8 mouse cellular contexts compared by ENCODE assay signal in genomic region chr11:78059833-78060757, GRCm38 (mm10). TPM values are rescaled to one million over a fixed set of nuclear protein-coding genes. Genes with fewer than 3 reads are reported as not detected.
DNase-seq lines count a peak whose midpoint lies in the region; ATAC-seq and TF ChIP-seq lines count a peak whose summit lies in the region.

No protein-coding gene starts in this region.

- H3K4me1 ChIP-seq in intestine, postnatal 0 days (replicated peaks; ENCODE audit: control insufficient read depth, insufficient read depth, low read length): 0 out of 2 replicates have a peak, but pooled peaks cover 3% of the 10 kb centered on the region
- no peaks in the 10 kb centered on the region for H3K4me1 ChIP-seq in limb, embryonic 11.5 days (ENCODE audit: control insufficient read depth, insufficient read depth, low read length)
- no peaks in the 10 kb centered on the region for H3K4me1 ChIP-seq in midbrain, embryonic 14.5 days (ENCODE audit: control insufficient read depth, insufficient read depth, low read length)

- H3K4me3 ChIP-seq in intestine, postnatal 0 days (ENCODE audit: low read depth, low read length): no peak overlapping the region
- no peak overlapping the region for H3K4me3 ChIP-seq in limb, embryonic 11.5 days (ENCODE audit: low read depth, low read length)
- H3K4me3 ChIP-seq in midbrain, embryonic 14.5 days (replicated peaks; ENCODE audit: low read depth, low read length): no peak overlapping the region

- no peaks in the 10 kb centered on the region for H3K27me3 ChIP-seq in intestine, postnatal 0 days (replicated peaks; ENCODE audit: control insufficient read depth, insufficient read depth, low read length)
- no peaks in the 10 kb centered on the region for H3K27me3 ChIP-seq in limb, embryonic 11.5 days (ENCODE audit: control insufficient read depth, insufficient read depth, low read length)
- no peaks in the 10 kb centered on the region for H3K27me3 ChIP-seq in midbrain, embryonic 14.5 days (ENCODE audit: control insufficient read depth, insufficient read depth, low read length)

- no peaks in the 10 kb centered on the region for H3K9me3 ChIP-seq in intestine, postnatal 0 days (ENCODE audit: control insufficient read depth)
- no peaks in the 10 kb centered on the region for H3K9me3 ChIP-seq in limb, embryonic 11.5 days (ENCODE audit: control insufficient read depth, low read length)
- no peaks in the 10 kb centered on the region for H3K9me3 ChIP-seq in midbrain, embryonic 14.5 days (ENCODE audit: control insufficient read depth, low read length)

- TF ChIP-seq CTCF in intestine, postnatal 0 days (IDR thresholded peaks at IDR 0.05; ENCODE audit: low read depth): peak; percentile 94

- peak; percentile 65 for DNase-seq in CD4-positive, CD25-positive, alpha-beta regulatory T cell, adult 2 months (ENCODE audit: low read depth, low spot score)
- DNase-seq in embryo, embryonic 10.5 days (ENCODE audit: low spot score): peak; percentile 73
- DNase-seq in limb, embryonic 11.5 days (ENCODE audit: low spot score): peak; percentile 59
- DNase-seq in midbrain, embryonic 14.5 days: peak; percentile 80
- peak; percentile 32 to 55 for DNase-seq in spleen, adult 18-20 months

- H3K9ac ChIP-seq in intestine, postnatal 0 days (ENCODE audit: low read depth, low read length): no peak overlapping the region
- peak overlapping the region; percentile 27; the same call in 1 of the 2 replicates for H3K9ac ChIP-seq in limb, embryonic 11.5 days (ENCODE audit: low read length)
- no peak overlapping the region for H3K9ac ChIP-seq in midbrain, embryonic 14.5 days (replicated peaks; ENCODE audit: low read length)

- H3K36me3 ChIP-seq in intestine, postnatal 0 days (ENCODE audit: control insufficient read depth, insufficient read depth): peaks cover 8% of the 10 kb centered on the region
- H3K36me3 ChIP-seq in limb, embryonic 11.5 days (ENCODE audit: control insufficient read depth, insufficient read depth, low read length): peaks cover 13% of the 10 kb centered on the region; the same call in 1 of the 2 replicates
- H3K36me3 ChIP-seq in midbrain, embryonic 14.5 days (ENCODE audit: control insufficient read depth, insufficient read depth, low read length): peaks cover 54% of the 10 kb centered on the region

- 39% methylated on average over 9 of the region's 9 CpGs for WGBS in intestine, postnatal 0 days
- 61% methylated on average over 9 of the region's 9 CpGs for WGBS in limb, embryonic 11.5 days
- 59% methylated on average over 9 of the region's 9 CpGs for WGBS in midbrain, embryonic 14.5 days

- H3K27ac ChIP-seq in intestine, postnatal 0 days (ENCODE audit: low read depth, low read length): no peak overlapping the region
- no peak overlapping the region for H3K27ac ChIP-seq in limb, embryonic 11.5 days (replicated peaks; ENCODE audit: low read depth, low read length)
- H3K27ac ChIP-seq in midbrain, embryonic 14.5 days (replicated peaks; ENCODE audit: low read depth, low read length): no peak overlapping the region

- no peak overlapping the region for H3K4me2 ChIP-seq in intestine, postnatal 0 days (replicated peaks; ENCODE audit: low read depth)
- H3K4me2 ChIP-seq in limb, embryonic 11.5 days (ENCODE audit: low read depth, severe bottlenecking): no peak overlapping the region
- H3K4me2 ChIP-seq in midbrain, embryonic 14.5 days (ENCODE audit: low read length): no peak overlapping the region

- no peak for ATAC-seq in CD4-positive, CD25-positive, alpha-beta regulatory T cell, adult 4 months
- peak; percentile 82 for ATAC-seq in granulocyte monocyte progenitor cell, adult 5-6 weeks (replicated peaks; ENCODE audit: poor library complexity, severe bottlenecking)
- peak; percentile 74 for ATAC-seq in intestine, postnatal 0 days
- no peak for ATAC-seq in limb, embryonic 11.5 days (ENCODE audit: insufficient number of reproducible peaks, low FRiP score, low TSS enrichment, low read depth)
- ATAC-seq in midbrain, embryonic 14.5 days (ENCODE audit: low FRiP score, low TSS enrichment): peak; percentile 43; the same call in 1 of the 2 replicates

RNA-seq across cellular contexts. Expression of gene Eral1, which starts 20.1 kb away (rescaled TPM):
- polyA plus RNA-seq in CD4-positive, CD25-positive, alpha-beta regulatory T cell, adult 4 months (2017; shearing (Covaris generic)): 10 to 100 TPM; 39.9 to 61.8 TPM
- 17.8 and 18.7 TPM in 2 replicates for total RNA-seq in granulocyte monocyte progenitor cell, adult 5-6 weeks (2014; fragmentation: Nextera tagmentation)
- total RNA-seq in granulocyte monocyte progenitor cell, adult 5-6 weeks (2017): 27.4 and 32.0 TPM in 2 replicates
- polyA plus RNA-seq in intestine, postnatal 0 days (2015; fragmentation: Nextera tagmentation; extraction: Ambion mirVana): 12.2 and 13.0 TPM in 2 replicates
- 44.3 and 44.4 TPM in 2 replicates for polyA plus RNA-seq in limb, embryonic 11.5 days (2014; fragmentation: Nextera tagmentation; extraction: Ambion mirVana)
- 33.2 and 35.8 TPM in 2 replicates for polyA plus RNA-seq in midbrain, embryonic 14.5 days (2014; fragmentation: Nextera tagmentation; extraction: Ambion mirVana)

RNA-seq across cellular contexts. Expression of gene Flot2, which starts 22.4 kb away (rescaled TPM):
- polyA plus RNA-seq in CD4-positive, CD25-positive, alpha-beta regulatory T cell, adult 4 months (2017; shearing (Covaris generic)): 10 to 100 TPM; 20.2 to 26.1 TPM
- 52.3 and 54.2 TPM in 2 replicates for total RNA-seq in granulocyte monocyte progenitor cell, adult 5-6 weeks (2014; fragmentation: Nextera tagmentation)
- total RNA-seq in granulocyte monocyte progenitor cell, adult 5-6 weeks (2017): 57.7 and 73.4 TPM in 2 replicates
- 23.0 and 23.3 TPM in 2 replicates for polyA plus RNA-seq in intestine, postnatal 0 days (2015; fragmentation: Nextera tagmentation; extraction: Ambion mirVana)
- polyA plus RNA-seq in limb, embryonic 11.5 days (2014; fragmentation: Nextera tagmentation; extraction: Ambion mirVana): 48.7 and 49.5 TPM in 2 replicates
- 57.4 and 64.8 TPM in 2 replicates for polyA plus RNA-seq in midbrain, embryonic 14.5 days (2014; fragmentation: Nextera tagmentation; extraction: Ambion mirVana)

RNA-seq across cellular contexts. Expression of gene Dhrs13, which starts 28.0 kb away (rescaled TPM):
- polyA plus RNA-seq in CD4-positive, CD25-positive, alpha-beta regulatory T cell, adult 4 months (2017; shearing (Covaris generic)): 1 to 10 TPM; 1.0 to 2.5 TPM
- total RNA-seq in granulocyte monocyte progenitor cell, adult 5-6 weeks (2014; fragmentation: Nextera tagmentation): 7.6 and 14.0 TPM in 2 replicates
- total RNA-seq in granulocyte monocyte progenitor cell, adult 5-6 weeks (2017): 5.7 and 9.7 TPM in 2 replicates
- polyA plus RNA-seq in intestine, postnatal 0 days (2015; fragmentation: Nextera tagmentation; extraction: Ambion mirVana): 4.4 and 5.2 TPM in 2 replicates
- 19.1 and 19.3 TPM in 2 replicates for polyA plus RNA-seq in limb, embryonic 11.5 days (2014; fragmentation: Nextera tagmentation; extraction: Ambion mirVana)
- polyA plus RNA-seq in midbrain, embryonic 14.5 days (2014; fragmentation: Nextera tagmentation; extraction: Ambion mirVana): 51.3 and 62.5 TPM in 2 replicates

RNA-seq across cellular contexts. Expression of gene Fam222b, which starts 34.4 kb away (rescaled TPM):
- polyA plus RNA-seq in CD4-positive, CD25-positive, alpha-beta regulatory T cell, adult 4 months (2017; shearing (Covaris generic)): 10 to 100 TPM; 11.0 to 14.9 TPM
- total RNA-seq in granulocyte monocyte progenitor cell, adult 5-6 weeks (2014; fragmentation: Nextera tagmentation): 13.5 and 16.8 TPM in 2 replicates
- 3.7 and 6.5 TPM in 2 replicates for total RNA-seq in granulocyte monocyte progenitor cell, adult 5-6 weeks (2017)
- 10.6 and 11.5 TPM in 2 replicates for polyA plus RNA-seq in intestine, postnatal 0 days (2015; fragmentation: Nextera tagmentation; extraction: Ambion mirVana)
- polyA plus RNA-seq in limb, embryonic 11.5 days (2014; fragmentation: Nextera tagmentation; extraction: Ambion mirVana): 21.8 and 24.6 TPM in 2 replicates
- polyA plus RNA-seq in midbrain, embryonic 14.5 days (2014; fragmentation: Nextera tagmentation; extraction: Ambion mirVana): 29.3 and 30.4 TPM in 2 replicates

Comparison
In these comparisons a context has a peak if more than half of its experiments do, and no peak if none do; other contexts are left out.
1. ATAC-seq: peak in granulocyte monocyte progenitor cell, adult 5-6 weeks (single experiment), intestine, postnatal 0 days (single experiment) and midbrain, embryonic 14.5 days (single experiment); none in CD4-positive, CD25-positive, alpha-beta regulatory T cell, adult 4 months (single experiment) and limb, embryonic 11.5 days (single experiment).
2. Peak in every context shown above with its lines, with median percentiles within 50 percentile points of each other: DNase-seq.